9 mouse cellular contexts compared by ENCODE assay signal in the genomic region with DNA sequence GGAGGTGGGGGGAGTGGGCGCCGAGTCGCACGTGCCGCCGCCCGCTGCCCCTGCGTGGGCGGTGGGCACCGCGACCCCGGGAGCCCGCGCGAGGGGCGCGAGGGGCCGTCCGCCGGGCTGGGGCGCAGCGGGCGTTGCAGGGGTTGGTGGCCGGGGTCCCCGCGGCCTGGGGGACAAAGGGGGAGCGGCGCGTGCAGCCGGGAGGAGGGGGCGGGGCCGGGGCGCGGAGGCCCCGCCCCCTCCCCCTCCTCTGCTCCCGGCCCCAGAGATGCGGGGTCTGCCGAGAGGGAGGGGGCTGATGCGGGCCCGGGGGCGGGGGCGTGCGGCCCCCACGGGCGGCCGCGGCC. TPM values are rescaled to one million over a fixed set of nuclear protein-coding genes. Genes with fewer than 3 reads are reported as not detected.
DNase-seq lines count a peak whose midpoint lies in the region; ATAC-seq and TF ChIP-seq lines count a peak whose summit lies in the region.
"Had no signal": no experiment of that assay in that cellular context is flagged by ENCODE, and none has a peak within 500 bp of the region (broad histone marks: within the 10 kb centered on the region; RNA-seq: fewer than 3 reads in every experiment).

No protein-coding gene starts in this region.

- H3K9ac ChIP-seq in kidney, embryonic 16.5 days (replicated peaks; ENCODE audit: low read length) = peak overlapping the region; percentile 99

- H3K79me2 ChIP-seq in myocyte (ENCODE audit: control insufficient read depth, insufficient read depth) = peaks cover 28% of the 10 kb centered on the region

- H3K4me2 ChIP-seq in kidney, embryonic 16.5 days (replicated peaks; ENCODE audit: low read depth, low read length) = peak overlapping the region; percentile 87
- H3K4me2 ChIP-seq in myocyte (ENCODE audit: low read depth) = no peak overlapping the region

- DNase-seq in cerebellum, postnatal 10 days = peak; percentile 65 to 70
- no peak for DNase-seq in testis, postnatal 14 days (ENCODE audit: low spot score)
- DNase-seq in layer of hippocampus, postnatal 36 days = no peak
- no peak for DNase-seq in spleen, adult 18-20 months

- no peak for TF ChIP-seq POLR2A in testis, adult 2 months (IDR thresholded peaks at IDR 0.05; ENCODE audit: control insufficient read depth, low read depth, low read length)
- no peak for TF ChIP-seq POLR2A in myocyte (IDR thresholded peaks at IDR 0.05; ENCODE audit: insufficient read length, low read depth)

- H3K4me1 ChIP-seq in testis, adult 2 months (ENCODE audit: control insufficient read depth, insufficient read depth, low read length) = peaks cover 19% of the 10 kb centered on the region
- peaks cover 38% of the 10 kb centered on the region for H3K4me1 ChIP-seq in kidney, embryonic 16.5 days (ENCODE audit: insufficient read depth, low read length)

- no peak for ATAC-seq in cerebellum, adult (ENCODE audit: insufficient number of reproducible peaks, low FRiP score, low TSS enrichment)
- no peak for ATAC-seq in kidney, embryonic 16.5 days (ENCODE audit: low FRiP score, low TSS enrichment)

- 0% methylated on average over 3 of the region's 47 CpGs for WGBS in kidney, embryonic 16.5 days

- peak overlapping the region; percentile 75 for H3ac ChIP-seq in myocyte (ENCODE audit: control insufficient read depth, insufficient read length)

- TF ChIP-seq CTCF in testis, adult 2 months (IDR thresholded peaks at IDR 0.05; ENCODE audit: control insufficient read depth, insufficient read depth, insufficient replicate concordance, low read depth, low read length) = no peak

- H3K4me3 ChIP-seq in testis, adult 2 months (ENCODE audit: control insufficient read depth, low read depth, low read length) = peak overlapping the region; percentile 91
- peak overlapping the region; percentile 94 for H3K4me3 ChIP-seq in kidney, embryonic 16.5 days (ENCODE audit: low read length)
- H3K4me3 ChIP-seq in myocyte = peak overlapping the region; percentile 91

- H3K27me3 ChIP-seq in testis, adult 2 months (ENCODE audit: control insufficient read depth, insufficient read depth, low read length) = no peaks in the 10 kb centered on the region
- no peaks in the 10 kb centered on the region for H3K27me3 ChIP-seq in kidney, embryonic 16.5 days (ENCODE audit: insufficient read depth, low read length)
- H3K27me3 ChIP-seq in myocyte (ENCODE audit: control insufficient read depth, insufficient read depth, insufficient read length) = no peaks in the 10 kb centered on the region

- no peaks in the 10 kb centered on the region for H3K9me3 ChIP-seq in kidney, embryonic 16.5 days (ENCODE audit: low read length)

- no peak overlapping the region for H3K27ac ChIP-seq in testis, adult 2 months (ENCODE audit: control insufficient read depth, insufficient read depth, low read depth, low read length)
- H3K27ac ChIP-seq in kidney, embryonic 16.5 days (ENCODE audit: low read length) = peak overlapping the region; percentile 98

- H3K36me3 ChIP-seq in testis, adult 2 months (ENCODE audit: control insufficient read depth, insufficient read depth, low read length) = peaks cover 3% of the 10 kb centered on the region; the same call in 1 of the 2 replicates
- peaks cover 29% of the 10 kb centered on the region for H3K36me3 ChIP-seq in kidney, embryonic 16.5 days (ENCODE audit: insufficient read depth, low read length)
- H3K36me3 ChIP-seq in myocyte (ENCODE audit: control insufficient read depth, insufficient read depth) = peaks cover 4% of the 10 kb centered on the region

TF ChIP-seq in myocyte, 11 proteins besides CTCF, POLR2A, EP300 and RAD21:
- no peak for TF ChIP-seq E2F4 (IDR thresholded peaks at IDR 0.05; ENCODE audit: insufficient read depth)
- no peak for TF ChIP-seq CEBPB (IDR thresholded peaks at IDR 0.05; ENCODE audit: insufficient read depth, poor library complexity, severe bottlenecking)

RNA-seq across cellular contexts. Expression of gene Ehmt2, which starts 0.4 kb away (rescaled TPM):
- polyA plus RNA-seq in testis, adult 2 months (2012; rRNA removed) = 344 and 384 TPM in 2 replicates
- polyA plus RNA-seq in kidney, embryonic 16.5 days (2015; fragmentation: Nextera tagmentation; extraction: Ambion mirVana) = 89.9 and 92.8 TPM in 2 replicates
- 94.5 TPM for polyA plus RNA-seq in myocyte (2012; fragmentation: generic; extraction: Trizol)
- total RNA-seq in layer of hippocampus, postnatal 36 days (2021) = 100 to 1,000 TPM; 175 to 182 TPM

RNA-seq across cellular contexts. Expression of gene C2, which starts 0.6 kb away (rescaled TPM):
- 14.8 and 15.3 TPM in 2 replicates for polyA plus RNA-seq in testis, adult 2 months (2012; rRNA removed)
- 4.6 and 5.7 TPM in 2 replicates for polyA plus RNA-seq in kidney, embryonic 16.5 days (2015; fragmentation: Nextera tagmentation; extraction: Ambion mirVana)
- 0.43 TPM for polyA plus RNA-seq in myocyte (2012; fragmentation: generic; extraction: Trizol)
- 1 to 10 TPM in 1 of 2 experiments, under 1 TPM in 1; 0.22 to 2.0 TPM for total RNA-seq in layer of hippocampus, postnatal 36 days (2021)

RNA-seq across cellular contexts. Expression of gene Slc44a4, which starts 15.6 kb away (rescaled TPM):
- polyA plus RNA-seq in testis, adult 2 months (2012; rRNA removed) = 0.52 and 2.2 TPM in 2 replicates
- polyA plus RNA-seq in kidney, embryonic 16.5 days (2015; fragmentation: Nextera tagmentation; extraction: Ambion mirVana) = 17.9 and 18.9 TPM in 2 replicates
- polyA plus RNA-seq in myocyte (2012; fragmentation: generic; extraction: Trizol) = 14.6 TPM
- under 1 TPM in 1 of 2 experiments, not detected in 1; 0.28 TPM for total RNA-seq in layer of hippocampus, postnatal 36 days (2021)

RNA-seq across cellular contexts. Expression of gene Gm20547, which starts 16.8 kb away (rescaled TPM):
- not detected in 2 replicates for polyA plus RNA-seq in testis, adult 2 months (2012; rRNA removed)
- polyA plus RNA-seq in kidney, embryonic 16.5 days (2015; fragmentation: Nextera tagmentation; extraction: Ambion mirVana) = not detected in 2 replicates
- polyA plus RNA-seq in myocyte (2012; fragmentation: generic; extraction: Trizol) = not detected
- total RNA-seq in layer of hippocampus, postnatal 36 days (2021) = not detected
- total RNA-seq: left cerebral cortex, postnatal 36 days had no signal

RNA-seq across cellular contexts. Expression of gene Zbtb12, which starts 19.4 kb away (rescaled TPM):
- 4.0 and 4.7 TPM in 2 replicates for polyA plus RNA-seq in testis, adult 2 months (2012; rRNA removed)
- 3.5 and 4.3 TPM in 2 replicates for polyA plus RNA-seq in kidney, embryonic 16.5 days (2015; fragmentation: Nextera tagmentation; extraction: Ambion mirVana)
- polyA plus RNA-seq in myocyte (2012; fragmentation: generic; extraction: Trizol) = 10.2 TPM
- 1 to 10 TPM; 6.9 to 8.0 TPM for total RNA-seq in layer of hippocampus, postnatal 36 days (2021)

Comparison
In these comparisons a context has a peak if more than half of its experiments do, and no peak if none do; other contexts are left out.
1. DNase-seq: peak in cerebellum, postnatal 10 days (2 of 2); none in testis, postnatal 14 days (single experiment), layer of hippocampus, postnatal 36 days (0 of 2) and spleen, adult 18-20 months (0 of 2).
2. Peak in every context shown above with its lines, with median percentiles within 50 percentile points of each other: H3K4me3 ChIP-seq.